Mouse (Mus musculus): ENCODE data around the gene Tbc1d13. TPM values are rescaled to one million over a fixed set of nuclear protein-coding genes. Genes with fewer than 3 reads are reported as not detected.
A peak's percentile ranks its signal among the peaks of the same experiment; 100 is the strongest.
"Not testable (repeated sequence)": the region's sequence is repeated elsewhere in the genome, so short reads cannot be mapped to it uniquely, and the experiment has no call there.

The Tbc1d13 gene
- total RNA-seq, 2 experiments from 2014 or later = 71.7 to 74.4 TPM

DNA sequence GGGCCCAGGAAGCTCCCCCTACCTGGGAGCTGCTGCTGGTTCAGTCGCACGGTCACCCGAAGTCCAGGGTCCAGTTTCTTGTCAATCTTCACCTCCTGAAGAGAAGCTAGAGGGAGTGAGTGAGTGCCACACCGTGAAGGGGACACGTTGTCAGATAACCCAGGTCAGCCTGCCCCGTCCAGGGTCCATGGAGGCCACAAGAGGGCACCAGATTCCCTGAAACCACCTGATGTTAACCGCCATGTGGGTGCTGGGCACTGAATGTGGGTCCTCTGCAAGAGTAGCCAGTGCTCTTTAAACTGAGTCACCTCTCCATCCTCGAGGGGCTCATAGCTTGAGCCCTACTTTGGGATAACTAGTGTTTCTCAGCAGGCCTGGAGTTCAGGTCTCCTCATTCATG is 42.4 kb downstream of the Tbc1d13 start:
- DNase-seq (ENCODE audit: low spot score in 2 of 2) = no peak

DNA sequence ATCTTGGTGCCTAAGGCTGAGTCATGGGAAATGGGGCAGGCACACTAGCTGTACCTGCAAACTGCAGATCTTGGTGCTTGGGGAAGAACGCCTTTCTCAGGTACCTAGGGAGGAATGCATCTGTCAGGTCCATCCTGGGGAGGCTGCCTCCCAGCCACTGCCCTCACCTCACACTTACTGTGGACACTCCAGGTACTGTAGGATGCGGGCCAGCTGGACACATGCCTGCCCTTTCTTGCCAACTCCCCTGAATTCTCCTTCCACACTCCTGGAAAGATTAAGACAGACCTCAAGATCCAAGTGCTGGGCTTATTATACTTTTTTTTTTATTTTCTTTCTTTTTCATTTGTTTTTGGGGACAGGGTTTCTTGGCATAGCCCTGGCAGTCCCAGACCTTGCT is 43.0 kb downstream of the Tbc1d13 start:
- DNase-seq (ENCODE audit: low spot score in 2 of 2) = no peak

DNA sequence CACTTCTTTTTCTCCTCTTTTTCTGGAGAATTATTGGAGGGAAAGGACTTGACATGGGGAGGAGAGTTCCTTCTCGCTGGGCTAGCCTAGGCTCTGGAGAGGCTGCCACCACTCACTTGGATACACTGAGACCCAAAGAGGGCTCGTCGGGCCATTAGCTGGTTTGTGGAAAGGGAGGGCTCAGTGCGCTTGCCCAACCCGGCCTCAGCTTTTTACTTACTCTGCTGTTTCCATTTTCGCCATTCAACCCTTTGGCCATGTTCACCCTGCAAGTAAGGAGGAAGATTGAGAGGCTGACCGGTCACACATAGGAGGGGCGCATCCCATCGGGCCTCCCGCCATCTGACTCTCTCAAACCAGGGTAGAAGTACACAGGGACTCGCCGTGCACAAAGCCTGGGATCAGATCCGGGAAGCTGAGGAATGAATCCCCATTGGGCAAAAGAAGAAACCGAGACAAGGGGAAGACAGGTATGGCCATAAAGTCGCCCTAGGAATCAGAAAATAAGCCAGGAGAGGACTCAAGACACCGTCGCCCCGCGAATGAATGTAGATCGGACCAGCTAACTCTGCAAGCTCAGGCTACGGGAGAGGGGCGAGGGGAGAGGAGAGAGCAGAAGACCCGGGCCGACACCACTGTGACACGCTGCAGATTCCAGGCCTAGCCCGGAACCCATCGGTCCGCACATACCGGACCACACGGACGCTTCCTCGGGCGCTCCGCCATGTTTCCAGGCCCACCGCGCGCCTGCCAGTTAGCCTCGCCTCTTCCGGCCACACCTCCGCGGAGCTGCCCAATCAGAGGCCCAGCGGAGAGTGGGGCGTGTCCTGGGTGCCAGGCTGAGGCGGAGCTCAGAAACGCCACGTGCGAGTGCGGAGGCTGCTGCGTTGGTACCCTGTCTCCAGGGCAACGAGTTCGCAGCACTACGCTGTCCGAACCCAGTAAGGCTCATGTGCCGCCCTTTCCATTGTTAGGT is 44.4 kb downstream of the Tbc1d13 start, which contains the start of gene Spout1:
Gene Spout1 (minus strand): TSS at position 760 of the 976 bp plus-strand sequence.
- peak; percentile 94 to 96 for DNase-seq (ENCODE audit: low spot score in 2 of 2)

DNA sequence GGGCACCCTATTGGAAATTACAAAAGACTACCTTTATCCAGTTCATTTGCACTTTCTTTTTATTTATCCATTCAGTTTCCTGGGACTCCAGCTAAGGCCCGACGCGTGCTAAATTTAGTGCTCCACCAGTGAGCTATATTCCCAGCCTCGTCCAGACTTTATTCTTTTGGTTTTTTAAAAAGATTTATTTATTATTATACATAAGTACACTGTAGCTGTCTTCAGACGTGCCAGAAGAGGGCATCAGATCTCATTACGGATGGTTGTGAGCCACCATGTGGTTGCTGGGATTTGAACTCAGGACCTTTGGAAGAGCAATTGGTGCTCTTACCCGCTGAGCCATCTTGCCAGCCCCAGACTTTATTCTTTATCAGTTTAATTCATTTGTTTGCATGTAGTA is 45.2 kb downstream of the Tbc1d13 start:
- not testable (repeated sequence) for DNase-seq (ENCODE audit: low spot score in 2 of 2)

- no peak for DNase-seq (ENCODE audit: low spot score in 2 of 2)
Observed at GRCm38 (mm10) chr2:30182424-30182823, 48.9 kb downstream of the Tbc1d13 start.

- no peak for DNase-seq (ENCODE audit: low spot score in 2 of 2)
Observed at GRCm38 (mm10) chr2:30183721-30184120, 50.2 kb downstream of the Tbc1d13 start.

DNA sequence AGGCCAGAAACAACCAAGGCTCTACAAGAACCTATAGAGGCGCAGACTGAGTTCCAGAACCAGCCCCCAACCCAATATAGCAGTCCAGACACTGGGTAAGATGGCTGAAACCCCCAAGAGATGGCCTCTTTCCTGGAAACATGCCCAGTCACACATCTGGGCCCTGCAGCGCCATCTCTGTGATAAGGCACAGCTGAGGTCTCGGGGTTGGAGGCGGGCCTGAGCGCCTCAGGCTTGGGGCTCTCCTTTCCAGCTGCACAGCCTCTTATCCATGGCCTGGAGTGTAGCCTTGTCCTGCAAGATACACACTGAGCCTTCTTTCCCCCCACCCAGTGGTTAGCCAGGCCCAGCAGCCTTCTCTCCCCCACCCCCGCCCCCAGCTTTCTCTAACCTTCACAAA is 51.7 kb downstream of the Tbc1d13 start:
- no peak for DNase-seq (ENCODE audit: low spot score in 2 of 2)

GRCm38 (mm10) chr2:30185681-30186080 is 52.1 kb downstream of the Tbc1d13 start:
- DNase-seq (ENCODE audit: low spot score in 2 of 2) = no peak

- no peak for DNase-seq (ENCODE audit: low spot score in 2 of 2)
Observed at GRCm38 (mm10) chr2:30191790-30192580, 58.4 kb downstream of the Tbc1d13 start.

- DNase-seq (ENCODE audit: low spot score in 2 of 2) = no peak
Observed at GRCm38 (mm10) chr2:30194656-30195055, 61.1 kb downstream of the Tbc1d13 start.

- no peak for DNase-seq (ENCODE audit: low spot score in 2 of 2)
Observed at GRCm38 (mm10) chr2:30198021-30198420, 64.5 kb downstream of the Tbc1d13 start.

DNA sequence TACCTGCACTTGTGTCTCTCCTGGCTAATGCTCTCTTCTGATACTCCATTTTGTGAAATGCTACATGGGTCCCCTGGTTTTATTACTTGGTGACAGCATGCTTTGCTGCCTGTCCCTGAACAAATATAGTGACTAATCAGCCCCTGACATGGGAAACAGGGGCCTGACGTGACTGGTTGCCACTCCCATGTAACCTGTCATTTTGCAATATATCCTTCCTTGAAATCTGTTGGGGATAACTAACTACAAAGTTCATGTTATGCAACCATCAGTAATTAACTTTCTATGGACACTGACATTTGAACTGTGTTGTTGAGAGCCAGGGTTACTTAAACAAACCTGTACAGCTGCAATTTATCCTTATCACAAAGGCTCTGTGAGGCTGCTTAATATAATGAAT is 66.4 kb downstream of the Tbc1d13 start:
- no peak for DNase-seq (ENCODE audit: low spot score in 2 of 2)

GRCm38 (mm10) chr2:30200388-30200925 is 66.9 kb downstream of the Tbc1d13 start:
- no peak for DNase-seq (ENCODE audit: low spot score in 2 of 2)

Other genes with a start within 250 kb of the Tbc1d13 start
- gene Odf2, start 244.5 kb upstream of the Tbc1d13 start, total RNA-seq (2021) = 100 to 1,000 TPM in 1 of 2 experiments, 10 to 100 TPM in 1; 91.4 to 107 TPM
- gene Gle1, start 198.3 kb upstream of the Tbc1d13 start, total RNA-seq (2021) = 10 to 100 TPM; 44.8 to 47.3 TPM
- 1,000 to 10,000 TPM in 1 of 2 experiments, 100 to 1,000 TPM in 1; 959 to 1,004 TPM for gene Sptan1, start 168.2 kb upstream of the Tbc1d13 start, total RNA-seq (2021)
- 10 to 100 TPM; 38.0 to 38.3 TPM for gene Wdr34, start 84.9 kb upstream of the Tbc1d13 start, total RNA-seq (2021)
- 100 to 1,000 TPM; 185 to 190 TPM for gene Set, start 76.4 kb upstream of the Tbc1d13 start, total RNA-seq (2021)
- gene Pkn3, start 56.1 kb upstream of the Tbc1d13 start, total RNA-seq (2021) = 1 to 10 TPM; 1.2 to 2.3 TPM
- gene Zdhhc12, start 40.1 kb upstream of the Tbc1d13 start, total RNA-seq (2021) = 10 to 100 TPM; 14.7 TPM
- gene Zer1, start 9.2 kb upstream of the Tbc1d13 start, total RNA-seq (2021) = 100 to 1,000 TPM; 160 to 173 TPM
- 10 to 100 TPM; 21.7 to 24.4 TPM for gene Endog, start 37.7 kb downstream of the Tbc1d13 start, total RNA-seq (2021)
- gene Spout1, start 44.7 kb downstream of the Tbc1d13 start, total RNA-seq (2021) = 10 to 100 TPM; 30.8 to 34.4 TPM
- gene Kyat1, start 72.1 kb downstream of the Tbc1d13 start, total RNA-seq (2021) = 10 to 100 TPM; 19.7 to 22.4 TPM
- 10 to 100 TPM; 66.5 to 72.5 TPM for gene Lrrc8a, start 104.0 kb downstream of the Tbc1d13 start, total RNA-seq (2021)
- gene Gm28035, start 106.8 kb downstream of the Tbc1d13 start, total RNA-seq (2021) = 1 to 10 TPM; 6.7 to 7.3 TPM
- gene Phyhd1, start 132.5 kb downstream of the Tbc1d13 start, total RNA-seq (2021) = 10 to 100 TPM; 23.1 to 24.0 TPM
- not detected for gene Gm28038, start 147.3 kb downstream of the Tbc1d13 start, total RNA-seq (2021)
- gene Dolk, start 152.6 kb downstream of the Tbc1d13 start, total RNA-seq (2021) = 10 to 100 TPM; 24.4 TPM
- 10 to 100 TPM; 19.4 to 20.5 TPM for gene Nup188, start 152.7 kb downstream of the Tbc1d13 start, total RNA-seq (2021)
- 100 to 1,000 TPM; 241 to 246 TPM for gene Sh3glb2, start 225.6 kb downstream of the Tbc1d13 start, total RNA-seq (2021)
- 100 to 1,000 TPM; 105 to 115 TPM for gene Miga2, start 230.5 kb downstream of the Tbc1d13 start, total RNA-seq (2021)